Mouse (Mus musculus): Measurements from ENCODE around the gene Mroh7.

GRCm38 (mm10) chr4:106653051-106653450, 77.7 kb downstream of the Mroh7 start:
- no peak for TF ChIP-seq CTCF (IDR thresholded peaks at IDR 0.05; ENCODE audit: low read depth, low read length)
- TF ChIP-seq POLR2A (IDR thresholded peaks at IDR 0.05; ENCODE audit: borderline replicate concordance, low read depth, low read length), result no peak
